Mouse (Mus musculus): Measurements from ENCODE around the gene Slitrk6. TPM values are rescaled to one million over a fixed set of nuclear protein-coding genes. Genes with fewer than 3 reads are reported as not detected.

Slitrk6 gene
- polyA plus RNA-seq (2012): not detected in 2 replicates

- no peak for TF ChIP-seq GATA1 (IDR thresholded peaks at IDR 0.05; ENCODE audit: low read length)
Observed at GRCm38 (mm10) chr14:110754484-110755307, at the start of gene Slitrk6. Slitrk6 (minus strand) TSS chr14:110755149.

- TF ChIP-seq GATA1 (IDR thresholded peaks at IDR 0.05; ENCODE audit: low read length): no peak
Observed at GRCm38 (mm10) chr14:110777546-110777945, 22.6 kb upstream of the Slitrk6 start.

GRCm38 (mm10) chr14:110770694-110771093 is 15.7 kb upstream of the Slitrk6 start:
- no peak for TF ChIP-seq GATA1 (IDR thresholded peaks at IDR 0.05; ENCODE audit: low read length)

- no peak for TF ChIP-seq GATA1 (IDR thresholded peaks at IDR 0.05; ENCODE audit: low read length)
Observed at GRCm38 (mm10) chr14:110762588-110763220, 7.8 kb upstream of the Slitrk6 start.

GRCm38 (mm10) chr14:110760909-110761308 is 6.0 kb upstream of the Slitrk6 start:
- TF ChIP-seq GATA1 (IDR thresholded peaks at IDR 0.05; ENCODE audit: low read length): no peak

- no peak for TF ChIP-seq GATA1 (IDR thresholded peaks at IDR 0.05; ENCODE audit: low read length)
Observed at GRCm38 (mm10) chr14:110755308-110755650, 330 bp upstream of the Slitrk6 start.

- TF ChIP-seq GATA1 (IDR thresholded peaks at IDR 0.05; ENCODE audit: low read length): no peak
Observed at GRCm38 (mm10) chr14:110739861-110740260, 15.1 kb downstream of the Slitrk6 start.

GRCm38 (mm10) chr14:110739368-110739767 is 15.6 kb downstream of the Slitrk6 start:
- no peak for TF ChIP-seq GATA1 (IDR thresholded peaks at IDR 0.05; ENCODE audit: low read length)

GRCm38 (mm10) chr14:110728344-110728910 is 26.5 kb downstream of the Slitrk6 start:
- no peak for TF ChIP-seq GATA1 (IDR thresholded peaks at IDR 0.05; ENCODE audit: low read length)

GRCm38 (mm10) chr14:110724026-110724576 is 30.8 kb downstream of the Slitrk6 start:
- no peak for TF ChIP-seq GATA1 (IDR thresholded peaks at IDR 0.05; ENCODE audit: low read length)

All from G1E-ER4 (cell line).